Mouse (Mus musculus) kidney, postnatal 0 days (tissue): ENCODE results near the gene Slc9a9. TPM values are rescaled to one million over a fixed set of nuclear protein-coding genes. Genes with fewer than 3 reads are reported as not detected.

Experiments
- ATAC-seq: fragments of 200-750 bp; cut with Nextera tagmentation; replicated peaks from 2 replicates; pipeline ENCODE4 v1.8.0; 2017; ENCODE audit warnings: low read depth, moderate number of reproducible peaks, moderate TSS enrichment, moderate library complexity; ENCODE audit not compliant: low FRiP score
- DNase-seq: peaks from one replicate; pipeline ENCODE4 v3.0.0-alpha.2; 2016; ENCODE audit warnings: low spot score
- H3K27ac ChIP-seq: fragments of 300-500 bp; sonication (generic); 2 replicates; pipeline ENCODE4 v1.5.1; 2014; ENCODE audit warnings: mild to moderate bottlenecking
- H3K27me3 ChIP-seq: fragments of 300-500 bp; sonication (generic); 2 replicates; pipeline ENCODE4 v1.6.1; 2014; ENCODE audit warnings: low read length, mixed read lengths; ENCODE audit not compliant: insufficient read depth
- H3K36me3 ChIP-seq: fragments of 300-500 bp; sonication (generic); 2 replicates; pipeline ENCODE4 v1.6.1; 2014; ENCODE audit warnings: low read length, mixed read lengths; ENCODE audit not compliant: insufficient read depth
- H3K4me1 ChIP-seq: fragments of 300-500 bp; sonication (generic); replicated peaks from 2 replicates; pipeline ENCODE4 v1.6.1; 2014; ENCODE audit warnings: antibody characterized with exemption, low read length, mixed read lengths; ENCODE audit not compliant: insufficient read depth
- H3K4me2 ChIP-seq: fragments of 300-500 bp; sonication (generic); 2 replicates; pipeline ENCODE4 v1.6.1; 2014; ENCODE audit warnings: mild to moderate bottlenecking, low read length, moderate library complexity, mixed read lengths
- H3K4me3 ChIP-seq: fragments of 300-500 bp; sonication (generic); replicated peaks from 2 replicates; pipeline ENCODE4 v1.5.1; 2014; ENCODE audit warnings: low read depth, low read length
- H3K9ac ChIP-seq: fragments of 300-500 bp; sonication (generic); 2 replicates; pipeline ENCODE4 v1.6.1; 2014; ENCODE audit warnings: low read depth, low read length
- H3K9me3 ChIP-seq: fragments of 300-500 bp; sonication (generic); replicated peaks from 2 replicates; pipeline ENCODE4 v1.6.1; 2016; ENCODE audit warnings: low read length, inconsistent platforms, mixed read lengths
- CTCF ChIP-seq: IDR thresholded peaks from 2 replicates; pipeline ENCODE4 v1.5.1; 2016; ENCODE audit warnings: antibody characterized with exemption, low read depth, mild to moderate bottlenecking, moderate library complexity
- WGBS: fragments of 180-500 bp; shearing (Covaris S2); extraction: QIAGEN DNeasy Blood & Tissue Kit; methylation state at CpG from one replicate; pipeline ENCODE4 v1.1.7; 2014; 5-methylcytosine and 5-hydroxymethylcytosine counted together
- polyA plus RNA-seq: library from polyadenylated mRNA; unstranded; fragments of >200 nt; fragmentation: Nextera tagmentation; extraction: Ambion mirVana; gene quantifications from 2 replicates; pipeline ENCODE4 v1.2.1, GENCODE M21; 2015

Gene Slc9a9
- polyA plus RNA-seq, 1 experiment from 2014 or later, result 2.6 TPM

GRCm38 (mm10) chr9:94844176-94844575, 174.5 kb downstream of the Slc9a9 start:
- Histone ChIP-seq H3K27ac (no peak overlapping the region), H3K9me3 (no peaks in the 10 kb centered on the region), H3K4me1 (no peaks in the 10 kb centered on the region), H3K4me2 (no peak overlapping the region), H3K4me3 (no peak overlapping the region), H3K9ac (no peak overlapping the region), H3K27me3 (no peaks in the 10 kb centered on the region), H3K36me3 (no peaks in the 10 kb centered on the region)
- WGBS, result 69% methylated on average over 3 of the region's 3 CpGs
- no peak for DNase-seq
- no peak for TF ChIP-seq CTCF
- no peak for ATAC-seq

GRCm38 (mm10) chr9:94847624-94848023, 177.9 kb downstream of the Slc9a9 start:
- no peak overlapping the region for H3K9ac ChIP-seq
- DNase-seq (no peak), ATAC-seq (no peak)
- no peak overlapping the region for H3K4me3 ChIP-seq
- H3K27ac ChIP-seq, result no peak overlapping the region
- no peaks in the 10 kb centered on the region for H3K36me3 ChIP-seq
- WGBS, result 92% methylated on average over 6 of the region's 6 CpGs
- no peaks in the 10 kb centered on the region for H3K9me3 ChIP-seq
- TF ChIP-seq CTCF, result no peak
- H3K27me3 ChIP-seq, result no peaks in the 10 kb centered on the region
- H3K4me1 ChIP-seq, result no peaks in the 10 kb centered on the region
- no peak overlapping the region for H3K4me2 ChIP-seq

GRCm38 (mm10) chr9:94851550-94851949, 181.8 kb downstream of the Slc9a9 start:
- Histone ChIP-seq H3K9ac (no peak overlapping the region), H3K27me3 (no peaks in the 10 kb centered on the region), H3K36me3 (no peaks in the 10 kb centered on the region), H3K4me1 (no peaks in the 10 kb centered on the region), H3K4me2 (no peak overlapping the region), H3K27ac (no peak overlapping the region), H3K9me3 (no peaks in the 10 kb centered on the region), H3K4me3 (no peak overlapping the region)
- DNase-seq (no peak), ATAC-seq (no peak)
- 65% methylated on average over 3 of the region's 3 CpGs for WGBS
- no peak for TF ChIP-seq CTCF

GRCm38 (mm10) chr9:94856093-94856492, 186.4 kb downstream of the Slc9a9 start:
- no peaks in the 10 kb centered on the region for H3K4me1 ChIP-seq
- H3K36me3 ChIP-seq, result no peaks in the 10 kb centered on the region
- DNase-seq (no peak), ATAC-seq (no peak)
- H3K4me3 ChIP-seq, result no peak overlapping the region
- 53% methylated on average over 3 of the region's 3 CpGs for WGBS
- H3K27ac ChIP-seq, result no peak overlapping the region
- no peaks in the 10 kb centered on the region for H3K9me3 ChIP-seq
- H3K27me3 ChIP-seq, result no peaks in the 10 kb centered on the region
- no peak for TF ChIP-seq CTCF
- H3K4me2 ChIP-seq, result no peak overlapping the region
- H3K9ac ChIP-seq, result no peak overlapping the region

- no peaks in the 10 kb centered on the region for H3K36me3 ChIP-seq
- H3K9me3 ChIP-seq, result no peaks in the 10 kb centered on the region
- DNase-seq (no peak), ATAC-seq (no peak)
- H3K4me3 ChIP-seq, result no peak overlapping the region
- H3K4me1 ChIP-seq, result no peaks in the 10 kb centered on the region
- H3K27ac ChIP-seq, result no peak overlapping the region
- no peak for TF ChIP-seq CTCF
- no peaks in the 10 kb centered on the region for H3K27me3 ChIP-seq
- H3K4me2 ChIP-seq, result no peak overlapping the region
- 82% methylated on average over 1 of the region's 1 CpGs for WGBS
- no peak overlapping the region for H3K9ac ChIP-seq
These were observed 198.8 kb downstream of the Slc9a9 start for GRCm38 (mm10) chr9:94868557-94868956.

GRCm38 (mm10) chr9:94869023-94869799, 199.5 kb downstream of the Slc9a9 start:
- DNase-seq, result peak; percentile 25
- no peak overlapping the region for H3K4me2 ChIP-seq
- H3K36me3 ChIP-seq, result no peaks in the 10 kb centered on the region
- ATAC-seq, result no peak
- no peak overlapping the region for H3K27ac ChIP-seq
- 71% methylated on average over 4 of the region's 4 CpGs for WGBS
- TF ChIP-seq CTCF, result peak; percentile 34; the same call in 1 of the 2 replicates
- no peak overlapping the region for H3K4me3 ChIP-seq
- no peaks in the 10 kb centered on the region for H3K9me3 ChIP-seq
- H3K9ac ChIP-seq, result no peak overlapping the region
- no peaks in the 10 kb centered on the region for H3K27me3 ChIP-seq
- no peaks in the 10 kb centered on the region for H3K4me1 ChIP-seq
